Comparison of ENCODE assay signal across 30 mouse cellular contexts in genomic region chr2:76665531-76665930, GRCm38 (mm10). TPM values are rescaled to one million over a fixed set of nuclear protein-coding genes. Genes with fewer than 3 reads are reported as not detected.
"Had no signal": no experiment of that assay in that cellular context is flagged by ENCODE, and none has a peak within 500 bp of the region (broad histone marks: within the 10 kb centered on the region; RNA-seq: fewer than 3 reads in every experiment).

No protein-coding gene starts in this region.

- H3K27me3 ChIP-seq: heart, embryonic 13.5 days; heart, embryonic 15.5 days; hindbrain, embryonic 12.5 days; intestine, embryonic 15.5 days; limb, embryonic 12.5 days; liver, embryonic 12.5 days had no signal

- H3K27ac ChIP-seq: gastrocnemius, adult 2 months; heart, adult 2 months; heart, embryonic 13.5 days; heart, embryonic 15.5 days; hindbrain, embryonic 10.5 days; hindbrain, embryonic 12.5 days; hindbrain, embryonic 14.5 days; intestine, embryonic 15.5 days; kidney, postnatal 0 days; layer of hippocampus, adult 2 months; left cerebral cortex, adult 2 months; limb, embryonic 10.5 days; limb, embryonic 12.5 days; liver, embryonic 12.5 days; liver, embryonic 14.5 days had no signal

- H3K4me3 ChIP-seq: gastrocnemius, adult 2 months; heart, adult 2 months; heart, embryonic 13.5 days; heart, embryonic 15.5 days; hindbrain, embryonic 10.5 days; hindbrain, embryonic 12.5 days; intestine, embryonic 15.5 days; layer of hippocampus, adult 2 months; left cerebral cortex, adult 2 months; limb, embryonic 10.5 days; limb, embryonic 12.5 days; liver, embryonic 12.5 days had no signal

- H3K4me2 ChIP-seq: heart, embryonic 11.5 days; heart, embryonic 13.5 days; heart, embryonic 15.5 days; hindbrain, embryonic 12.5 days; hindbrain, embryonic 14.5 days; intestine, embryonic 15.5 days; limb, embryonic 12.5 days; liver, embryonic 12.5 days had no signal

- ATAC-seq: forebrain, embryonic 16.5 days; hindbrain, embryonic 16.5 days; inflammation-experienced regulatory T-cells, adult 6 months; intestine, embryonic 15.5 days; intestine, postnatal 0 days; liver, embryonic 12.5 days had no signal

- H3K9ac ChIP-seq: heart, embryonic 13.5 days; heart, embryonic 15.5 days; hindbrain, embryonic 12.5 days; hindbrain, embryonic 14.5 days; intestine, embryonic 15.5 days; limb, embryonic 12.5 days; liver, embryonic 12.5 days; liver, embryonic 14.5 days had no signal

- DNase-seq: gastrocnemius, adult 2 months; gastrocnemius, postnatal 10 days; gastrocnemius, postnatal 25 days; heart, adult 2 months; heart, postnatal 14 days; heart, postnatal 4 days; kidney, postnatal 4 days; liver had no signal

- H3K4me1 ChIP-seq: hindbrain, embryonic 10.5 days; hindbrain, embryonic 12.5 days; intestine, embryonic 15.5 days; limb, embryonic 10.5 days; limb, embryonic 12.5 days; liver, embryonic 12.5 days had no signal

- H3K9me3 ChIP-seq: heart, embryonic 13.5 days; heart, embryonic 15.5 days; hindbrain, embryonic 10.5 days; hindbrain, embryonic 12.5 days; intestine, embryonic 15.5 days; limb, embryonic 10.5 days; limb, embryonic 12.5 days; liver, embryonic 12.5 days had no signal

RNA-seq across cellular contexts. Expression of gene Pjvk, which starts 17.3 kb away (rescaled TPM):
- total RNA-seq: gastrocnemius, adult 2 months; gastrocnemius, postnatal 10 days; gastrocnemius, postnatal 25 days; granulocyte monocyte progenitor cell, adult 5-6 weeks; heart, adult 2 months; heart, postnatal 4 days; layer of hippocampus, postnatal 25 days; left cerebral cortex, adult 2 months; left cerebral cortex, postnatal 14 days had no signal
- polyA plus RNA-seq: heart, embryonic 13.5 days; heart, embryonic 15.5 days; inflammation-experienced regulatory T-cells, adult 6 months; liver, embryonic 12.5 days; liver, embryonic 14.5 days; liver, embryonic 16.5 days had no signal
